Mouse (Mus musculus): ENCODE results near the gene Snap25. TPM values are rescaled to one million over a fixed set of nuclear protein-coding genes. Genes with fewer than 3 reads are reported as not detected.

The Snap25 gene
- polyA plus RNA-seq, 1 experiment from 2014 or later = 2.1 TPM

GRCm38 (mm10) chr2:136686195-136686594 lies 27.1 kb upstream of the Snap25 start:
- Histone ChIP-seq H3K4me3 (no peak overlapping the region), H3K36me3 (no peaks in the 10 kb centered on the region), H3K9me3 (no peaks in the 10 kb centered on the region), H3K4me1 (no peaks in the 10 kb centered on the region), H3K27ac (no peak overlapping the region), H3K27me3 (ENCODE audit: insufficient read depth, poor library complexity, severe bottlenecking) (no peaks in the 10 kb centered on the region)
- 61% methylated on average over 3 of the region's 3 CpGs for WGBS
- no peak for DNase-seq (ENCODE audit: low spot score)

DNA sequence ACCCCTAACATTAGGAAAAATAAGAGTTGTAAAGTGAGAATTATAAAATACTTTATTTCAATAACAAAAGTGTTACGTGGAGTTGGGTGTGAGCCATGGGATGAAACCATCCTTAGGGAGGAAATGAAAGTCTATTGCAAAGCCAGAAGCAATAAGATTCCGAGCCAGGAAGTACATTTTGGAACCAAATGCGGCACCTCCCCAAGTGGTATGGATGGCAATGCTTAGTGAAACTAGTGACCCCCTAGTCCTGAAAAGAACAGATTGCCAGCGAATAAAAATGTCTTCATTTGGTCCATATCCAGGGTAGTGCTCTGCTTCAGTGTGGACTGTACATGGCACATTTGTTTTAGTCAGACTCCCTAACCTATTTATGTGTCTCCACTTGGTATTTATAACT lies 25.9 kb upstream of the Snap25 start:
- 84% methylated on average over 4 of the region's 4 CpGs for WGBS
- peaks cover 4% of the 10 kb centered on the region; the same call in 1 of the 2 replicates for H3K4me1 ChIP-seq

DNA sequence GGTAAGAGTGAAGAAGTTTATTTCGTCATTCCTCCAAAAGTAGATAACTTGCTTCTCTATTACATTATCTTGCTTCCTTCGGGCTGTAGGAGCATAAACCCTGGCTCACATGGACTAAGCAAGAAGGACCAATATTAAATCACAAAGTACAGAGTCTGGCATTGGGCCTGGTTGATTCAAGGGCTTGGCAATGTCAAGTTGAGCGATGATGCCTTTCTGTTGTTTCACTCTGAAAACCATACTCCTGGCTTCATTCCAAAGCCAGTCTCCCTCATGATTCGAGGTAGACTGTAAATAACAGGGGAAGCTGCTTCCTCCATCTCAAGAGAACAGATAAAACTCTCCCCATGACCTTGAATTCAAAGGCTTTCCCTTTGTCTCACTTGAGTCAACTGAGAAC lies 23.8 kb upstream of the Snap25 start:
- no peak for DNase-seq (ENCODE audit: low spot score)
- Histone ChIP-seq H3K4me1 (peaks cover 4% of the 10 kb centered on the region; the same call in 1 of the 2 replicates), H3K9me3 (no peaks in the 10 kb centered on the region), H3K27ac (no peak overlapping the region), H3K36me3 (no peaks in the 10 kb centered on the region), H3K4me3 (no peak overlapping the region), H3K27me3 (ENCODE audit: insufficient read depth, poor library complexity, severe bottlenecking) (no peaks in the 10 kb centered on the region)
- 67% methylated on average over 4 of the region's 4 CpGs for WGBS

More for the DNA sequence above, 25.9 kb upstream of the Snap25 start:
- no peak overlapping the region for H3K27ac ChIP-seq
- no peaks in the 10 kb centered on the region for H3K9me3 ChIP-seq
- H3K36me3 ChIP-seq = no peaks in the 10 kb centered on the region
- DNase-seq (ENCODE audit: low spot score) = no peak
- no peaks in the 10 kb centered on the region for H3K27me3 ChIP-seq (ENCODE audit: insufficient read depth, poor library complexity, severe bottlenecking)
- H3K4me3 ChIP-seq = no peak overlapping the region

DNA sequence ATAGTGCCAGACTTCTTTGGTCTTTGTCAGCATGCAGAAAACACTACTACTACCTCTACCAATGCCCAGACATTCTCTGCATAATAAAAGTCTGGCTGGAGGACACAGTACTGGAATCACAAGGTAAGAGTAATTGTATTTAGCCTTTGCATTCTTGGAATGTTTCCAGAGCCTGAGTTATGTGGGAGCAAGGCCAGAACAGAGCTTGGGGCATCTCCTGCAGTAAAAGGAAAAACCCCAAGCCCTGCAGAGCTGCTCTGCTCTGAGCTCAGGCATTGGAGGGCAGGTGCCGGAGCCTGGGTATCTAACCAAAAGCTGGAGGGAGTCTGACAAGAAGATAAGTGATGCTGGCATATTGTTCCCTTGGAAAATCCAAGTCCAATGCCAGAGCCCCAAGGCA lies 21.6 kb upstream of the Snap25 start:
- H3K27ac ChIP-seq = no peak overlapping the region
- no peak overlapping the region for H3K4me3 ChIP-seq
- H3K36me3 ChIP-seq = no peaks in the 10 kb centered on the region
- no peaks in the 10 kb centered on the region for H3K9me3 ChIP-seq
- DNase-seq (ENCODE audit: low spot score) = no peak
- H3K4me1 ChIP-seq = peaks cover 4% of the 10 kb centered on the region; the same call in 1 of the 2 replicates
- WGBS = 64% methylated on average over 1 of the region's 1 CpGs
- H3K27me3 ChIP-seq (ENCODE audit: insufficient read depth, poor library complexity, severe bottlenecking) = no peaks in the 10 kb centered on the region

GRCm38 (mm10) chr2:136699429-136700227 lies 13.6 kb upstream of the Snap25 start:
- Histone ChIP-seq H3K4me1 (no peaks in the 10 kb centered on the region), H3K9me3 (no peaks in the 10 kb centered on the region), H3K27ac (no peak overlapping the region), H3K27me3 (ENCODE audit: insufficient read depth, poor library complexity, severe bottlenecking) (no peaks in the 10 kb centered on the region), H3K4me3 (no peak overlapping the region), H3K36me3 (no peaks in the 10 kb centered on the region)
- DNase-seq (ENCODE audit: low spot score) = no peak
- WGBS = 68% methylated on average over 3 of the region's 3 CpGs

DNA sequence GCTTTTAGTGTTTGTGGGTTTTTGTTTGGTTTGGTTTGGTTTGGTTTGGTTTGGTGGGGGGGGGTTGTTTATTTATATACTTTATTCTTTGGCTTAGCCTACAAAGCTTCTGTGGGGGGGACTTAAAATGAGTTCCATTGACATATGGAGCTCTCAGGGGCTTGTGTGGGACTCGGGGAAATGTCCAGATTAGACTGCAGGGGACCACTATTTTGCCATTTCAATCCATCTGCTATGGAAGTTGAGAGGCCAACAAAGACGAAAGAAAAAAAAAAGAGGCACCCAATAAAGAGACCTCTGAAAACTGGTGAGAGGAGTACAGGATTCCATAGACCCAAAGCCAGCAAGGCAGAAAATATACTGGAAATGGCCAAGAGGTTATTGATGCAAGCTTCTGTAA lies 9.9 kb upstream of the Snap25 start:
- DNase-seq (ENCODE audit: low spot score) = no peak
- WGBS = 73% methylated on average over 2 of the region's 2 CpGs
- Histone ChIP-seq H3K9me3 (no peaks in the 10 kb centered on the region), H3K27me3 (ENCODE audit: insufficient read depth, poor library complexity, severe bottlenecking) (no peaks in the 10 kb centered on the region), H3K36me3 (no peaks in the 10 kb centered on the region), H3K27ac (no peak overlapping the region), H3K4me3 (no peak overlapping the region), H3K4me1 (no peaks in the 10 kb centered on the region)

DNA sequence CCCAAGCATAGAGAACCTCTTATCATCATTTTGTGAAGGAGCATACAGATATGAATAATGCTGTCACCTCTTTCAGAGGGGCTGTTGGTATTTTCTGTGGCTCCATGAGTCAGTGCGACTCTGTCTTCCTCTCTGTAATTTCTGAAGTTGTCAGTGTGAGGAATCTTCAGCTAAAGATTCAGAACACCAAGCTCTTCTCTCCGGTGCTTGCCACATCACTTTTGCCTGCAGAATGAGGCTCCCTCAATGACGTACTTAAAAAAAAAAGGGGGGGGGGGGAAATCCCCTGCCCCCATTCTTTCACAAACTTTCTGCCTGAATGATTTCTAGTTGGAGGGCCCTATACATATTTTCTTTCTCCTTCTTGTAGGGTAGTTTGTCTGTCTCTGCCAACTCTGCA lies 2.1 kb upstream of the Snap25 start:
- WGBS = 59% methylated on average over 3 of the region's 3 CpGs
- Histone ChIP-seq H3K27me3 (ENCODE audit: insufficient read depth, poor library complexity, severe bottlenecking) (no peaks in the 10 kb centered on the region), H3K27ac (no peak overlapping the region), H3K9me3 (no peaks in the 10 kb centered on the region), H3K4me1 (peaks cover 17% of the 10 kb centered on the region), H3K4me3 (no peak overlapping the region), H3K36me3 (no peaks in the 10 kb centered on the region)
- DNase-seq (ENCODE audit: low spot score) = no peak

DNA sequence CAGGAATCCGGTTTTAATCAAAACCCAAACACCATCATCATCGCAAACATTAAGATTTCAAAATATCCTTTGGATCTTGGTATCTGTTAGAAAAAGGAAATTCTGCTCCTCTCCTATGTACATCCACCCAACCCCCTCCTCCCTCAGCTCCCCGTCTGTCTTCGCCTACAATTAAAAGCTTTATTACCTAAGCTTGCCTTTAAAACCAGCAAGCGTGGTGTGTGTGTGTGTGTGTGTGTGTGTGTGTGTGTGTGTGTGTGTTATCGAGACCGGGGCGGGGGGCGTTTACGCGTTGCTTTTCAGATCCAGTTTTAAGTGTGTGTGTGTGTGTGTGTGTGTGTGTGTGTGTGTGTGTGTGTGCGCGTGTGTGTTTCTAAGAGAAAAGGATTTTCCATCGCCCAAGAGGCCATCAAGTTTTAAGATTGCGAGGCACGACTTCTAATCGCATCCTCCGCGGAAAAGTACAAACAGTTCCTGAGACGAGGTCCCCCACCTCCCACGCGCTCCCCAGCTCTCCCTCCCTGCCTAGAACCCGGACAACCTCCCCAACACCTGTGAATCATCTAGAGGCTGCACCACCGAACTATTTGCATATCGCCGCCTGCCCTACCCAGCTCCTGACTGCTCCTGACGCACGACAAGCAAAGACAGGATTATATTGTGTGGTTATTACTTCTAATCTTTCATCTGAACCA lies 1.4 kb upstream of the Snap25 start:
- H3K27ac ChIP-seq = no peak overlapping the region
- DNase-seq (ENCODE audit: low spot score) = no peak
- H3K4me3 ChIP-seq = peak overlapping the region; percentile 61
- WGBS = 3% methylated on average over 22 of the region's 28 CpGs
- H3K4me1 ChIP-seq = peaks cover 17% of the 10 kb centered on the region
- no peaks in the 10 kb centered on the region for H3K36me3 ChIP-seq
- no peaks in the 10 kb centered on the region for H3K9me3 ChIP-seq
- no peaks in the 10 kb centered on the region for H3K27me3 ChIP-seq (ENCODE audit: insufficient read depth, poor library complexity, severe bottlenecking)

DNA sequence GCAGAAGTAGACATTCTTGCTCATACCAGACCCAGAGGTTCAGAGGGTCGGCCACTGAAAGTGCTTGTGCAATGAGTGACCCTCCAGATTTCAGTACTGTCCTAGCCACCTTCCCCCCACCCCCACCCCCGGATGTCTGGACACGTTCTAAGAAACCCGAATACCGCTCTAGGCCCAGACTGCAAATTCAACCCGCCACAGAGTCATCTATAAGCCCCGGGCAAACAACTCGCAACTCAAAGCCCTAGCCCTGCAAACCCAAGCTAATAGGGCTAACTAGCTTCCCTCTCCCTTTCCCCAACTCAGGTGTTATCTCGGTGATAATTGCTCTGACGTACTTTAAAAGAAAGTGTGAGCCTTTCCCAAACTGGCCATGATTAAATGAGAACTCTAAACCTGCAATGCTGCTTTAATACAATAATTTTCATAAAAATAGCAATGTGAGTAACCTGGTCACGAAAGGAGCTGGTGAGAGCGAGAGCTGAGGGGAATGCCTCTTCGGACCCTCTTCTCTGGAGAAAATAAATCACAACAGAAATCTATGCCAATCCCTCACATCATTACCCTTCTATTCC lies 725 bp upstream of the Snap25 start:
- H3K4me3 ChIP-seq = peak overlapping the region; percentile 61
- H3K36me3 ChIP-seq = no peaks in the 10 kb centered on the region
- no peaks in the 10 kb centered on the region for H3K27me3 ChIP-seq (ENCODE audit: insufficient read depth, poor library complexity, severe bottlenecking)
- H3K9me3 ChIP-seq = no peaks in the 10 kb centered on the region
- H3K4me1 ChIP-seq = peaks cover 17% of the 10 kb centered on the region
- no peak for DNase-seq (ENCODE audit: low spot score)
- H3K27ac ChIP-seq = 0 out of 2 replicates have a peak overlapping the region, but pooled peaks have one; percentile 42
- WGBS = under 1% methylated on average over 13 of the region's 13 CpGs

- Histone ChIP-seq H3K4me3 (peak overlapping the region; percentile 61), H3K27ac (no peak overlapping the region), H3K27me3 (ENCODE audit: insufficient read depth, poor library complexity, severe bottlenecking) (no peaks in the 10 kb centered on the region), H3K4me1 (peaks cover 17% of the 10 kb centered on the region), H3K36me3 (no peaks in the 10 kb centered on the region), H3K9me3 (no peaks in the 10 kb centered on the region)
- DNase-seq (ENCODE audit: low spot score) = peak; percentile 87
- WGBS = under 1% methylated on average over 22 of the region's 22 CpGs
Measured at GRCm38 (mm10) chr2:136714008-136714411, 757 bp downstream of the Snap25 start.

GRCm38 (mm10) chr2:136715531-136715930 lies 2.3 kb downstream of the Snap25 start:
- DNase-seq (ENCODE audit: low spot score) = no peak

GRCm38 (mm10) chr2:136716400-136716799 lies 3.1 kb downstream of the Snap25 start:
- H3K27ac ChIP-seq = no peak overlapping the region
- DNase-seq (ENCODE audit: low spot score) = no peak
- no peaks in the 10 kb centered on the region for H3K36me3 ChIP-seq
- 95% methylated on average over 1 of the region's 1 CpGs for WGBS
- no peaks in the 10 kb centered on the region for H3K9me3 ChIP-seq
- H3K27me3 ChIP-seq (ENCODE audit: insufficient read depth, poor library complexity, severe bottlenecking) = no peaks in the 10 kb centered on the region
- peaks cover 17% of the 10 kb centered on the region for H3K4me1 ChIP-seq
- H3K4me3 ChIP-seq = no peak overlapping the region

More at GRCm38 (mm10) chr2:136715531-136715930, 2.3 kb downstream of the Snap25 start:
- Histone ChIP-seq H3K27me3 (ENCODE audit: insufficient read depth, poor library complexity, severe bottlenecking) (no peaks in the 10 kb centered on the region), H3K9me3 (no peaks in the 10 kb centered on the region), H3K27ac (no peak overlapping the region), H3K36me3 (no peaks in the 10 kb centered on the region), H3K4me3 (no peak overlapping the region), H3K4me1 (peaks cover 17% of the 10 kb centered on the region)
- WGBS = 66% methylated on average over 5 of the region's 5 CpGs

DNA sequence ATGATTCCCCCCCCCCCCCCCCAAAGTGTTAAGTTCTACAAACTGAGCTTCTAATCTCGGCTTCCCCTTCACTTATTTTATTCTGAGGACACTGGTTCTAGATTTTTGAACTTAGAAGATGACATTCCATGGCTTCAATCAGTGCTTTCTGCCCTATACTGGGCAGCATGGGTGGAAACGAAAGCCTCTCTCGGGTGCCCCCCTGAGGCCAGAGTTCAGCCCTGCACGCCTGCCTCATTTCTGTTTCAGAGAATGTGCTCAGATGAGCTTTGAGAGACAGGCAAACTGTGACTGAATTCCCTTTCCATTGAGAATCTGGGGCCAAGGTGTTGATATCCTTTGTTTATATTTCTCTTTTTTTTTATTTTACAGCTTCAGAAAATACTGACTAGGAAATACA lies 7.0 kb downstream of the Snap25 start:
- Histone ChIP-seq H3K4me3 (no peak overlapping the region), H3K27me3 (ENCODE audit: insufficient read depth, poor library complexity, severe bottlenecking) (no peaks in the 10 kb centered on the region), H3K4me1 (no peaks in the 10 kb centered on the region), H3K27ac (no peak overlapping the region), H3K9me3 (no peaks in the 10 kb centered on the region), H3K36me3 (no peaks in the 10 kb centered on the region)
- DNase-seq (ENCODE audit: low spot score) = no peak
- 20% methylated on average over 4 of the region's 4 CpGs for WGBS
